Mouse (Mus musculus) small intestine, adult 2 months (tissue): Measurements from ENCODE around the gene Ppil6.
A peak's percentile ranks its signal among the peaks of the same experiment; 100 is the strongest.

Source experiments
- CTCF ChIP-seq: fragments of 200-500 bp; IDR thresholded peaks from 2 replicates; pipeline ENCODE4 v1.5.1; 2012; ENCODE audit warnings: low read depth, mild to moderate bottlenecking, control low read depth, inconsistent platforms, low read length, moderate library complexity, mixed read lengths; ENCODE audit not compliant: insufficient replicate concordance, insufficient read length; ENCODE audit errors: extremely low read depth
- POLR2A ChIP-seq: fragments of 200-500 bp; IDR thresholded peaks from 2 replicates; pipeline ENCODE4 v1.6.1; 2012; ENCODE audit warnings: low read depth, mild to moderate bottlenecking, control low read depth, inconsistent platforms, low read length, moderate library complexity

DNA sequence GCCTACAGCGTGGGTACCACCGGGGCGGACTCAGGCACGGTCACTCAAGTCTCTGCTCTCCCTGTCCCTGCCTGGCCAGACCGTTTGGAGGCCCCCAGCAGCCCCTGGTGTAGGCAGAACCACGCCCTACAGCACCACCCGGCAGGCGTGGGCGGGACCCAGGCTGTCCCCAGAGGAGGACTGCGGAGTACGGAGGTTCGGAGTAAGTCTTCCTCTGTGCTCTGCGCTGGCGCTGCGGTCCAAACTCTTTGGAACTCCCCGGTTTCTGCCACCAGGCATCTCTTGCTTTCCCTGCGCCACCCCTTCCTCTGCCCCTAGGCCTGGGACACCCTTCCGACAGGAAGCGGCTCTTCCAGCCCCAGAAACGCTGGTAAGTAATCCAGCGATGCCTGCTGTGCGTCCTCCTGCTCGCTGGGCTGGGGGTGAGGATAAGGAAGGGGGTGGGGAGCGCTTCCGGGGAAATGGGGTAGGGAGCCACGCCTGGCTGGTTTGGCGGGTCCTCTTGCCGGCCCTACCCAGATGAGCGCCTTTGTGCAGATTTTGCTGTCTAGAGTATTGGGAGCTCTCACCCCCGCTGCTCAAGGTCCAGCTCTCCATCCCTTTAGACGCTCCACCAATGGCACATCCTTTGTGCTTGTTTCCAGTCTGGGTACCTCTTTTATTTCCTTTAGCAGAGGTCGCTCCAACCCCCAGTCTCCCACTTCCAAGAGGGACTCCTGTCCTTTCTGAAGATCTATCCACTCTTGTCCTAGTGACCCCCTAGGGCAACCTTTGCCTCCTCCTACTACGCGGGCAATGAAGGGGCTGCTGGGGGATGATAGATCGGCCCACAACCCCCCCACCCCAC, 13.8 kb upstream of the Ppil6 start, which contains the start of gene Mical1:
- TF ChIP-seq CTCF: no peak
- peak; percentile 71 for TF ChIP-seq POLR2A
